Mouse (Mus musculus) heart, adult 2 months (tissue): Measurements from ENCODE around the gene Crybg3. TPM values are rescaled to one million over a fixed set of nuclear protein-coding genes. Genes with fewer than 3 reads are reported as not detected.

ENCODE experiments used
- DNase-seq, 2 experiments: peaks; one replicate each; pipeline ENCODE4 v3.0.0; 2021
- H3K27ac ChIP-seq: fragments of 200-600 bp; 2 replicates; pipeline ENCODE4 v1.8.1; 2022
- H3K27me3 ChIP-seq: fragments of 200-500 bp; 2 replicates; pipeline ENCODE4 v1.6.1; 2012; ENCODE audit warnings: mild to moderate bottlenecking, low read length, inconsistent platforms, mixed read lengths; ENCODE audit not compliant: control insufficient read depth, insufficient read depth
- H3K36me3 ChIP-seq: fragments of 200-500 bp; 2 replicates; pipeline ENCODE4 v1.6.1; 2012; ENCODE audit warnings: low read length, inconsistent platforms; ENCODE audit not compliant: control insufficient read depth, insufficient read depth
- H3K4me1 ChIP-seq: fragments of 200-500 bp; 2 replicates; pipeline ENCODE4 v1.6.1; 2011; ENCODE audit warnings: low read length; ENCODE audit not compliant: control insufficient read depth, insufficient read depth
- H3K4me3 ChIP-seq: fragments of 200-600 bp; 2 replicates; pipeline ENCODE4 v1.8.1; 2022
- H3K79me2 ChIP-seq: fragments of 200-500 bp; replicated peaks from 2 replicates; pipeline ENCODE4 v1.6.1; 2012; ENCODE audit warnings: mild to moderate bottlenecking, inconsistent platforms, low read length, moderate library complexity, mixed read lengths; ENCODE audit not compliant: control insufficient read depth, insufficient read depth
- H3K9ac ChIP-seq: fragments of 200-500 bp; 2 replicates; pipeline ENCODE4 v1.6.1; 2012; ENCODE audit warnings: low read depth, mild to moderate bottlenecking, control low read depth, inconsistent platforms, low read length, mixed read lengths
- CTCF ChIP-seq: fragments of 200-600 bp; IDR thresholded peaks from 2 replicates; pipeline ENCODE4 v1.8.1; 2022; ENCODE audit warnings: antibody characterized with exemption, mild to moderate bottlenecking, moderate library complexity
- EP300 ChIP-seq: fragments of 200-500 bp; IDR thresholded peaks from 2 replicates; pipeline ENCODE4 v1.6.1; 2011; ENCODE audit warnings: low read depth, low read length, control low read depth; ENCODE audit not compliant: insufficient read depth
- POLR2A ChIP-seq: fragments of 200-500 bp; IDR thresholded peaks from 2 replicates; pipeline ENCODE4 v1.6.1; 2011; ENCODE audit warnings: mild to moderate bottlenecking, low read depth, low read length, control low read depth; ENCODE audit not compliant: insufficient read depth
- WGBS: fragments of 180-500 bp; shearing (Covaris S2); methylation state at CpG from one replicate; pipeline ENCODE4 v1.1.7; 2018; 5-methylcytosine and 5-hydroxymethylcytosine counted together
- intact Hi-C: fragments of 180-260 bp; cut with DNase I; formaldehyde crosslinking; loops from one replicate; pipeline ENCODE4 v1.15.1; 2025
- polyA plus RNA-seq: library from polyadenylated mRNA; depleted of rRNA; stranded (reverse); fragments of >200 nt; gene quantifications from 2 replicates; pipeline ENCODE4 v1.2.3, GENCODE M21; 2012
- total RNA-seq, 2 experiments: library from RNA; stranded (reverse); gene quantifications; 2 replicates each; pipeline ENCODE4 v1.2.3; 2021

Crybg3 gene
- total and polyA plus RNA-seq, 3 experiments = 14.9 to 74.7 (median 65.0) TPM

GRCm38 (mm10) chr16:59586911-59587310 lies 13.9 kb downstream of the Crybg3 start:
- no peak overlapping the region for H3K9ac ChIP-seq
- peak overlapping the region; percentile 20; the same call in 1 of the 2 replicates for H3K27ac ChIP-seq

GRCm38 (mm10) chr16:59586276-59586675 lies 14.5 kb downstream of the Crybg3 start:
- no peak overlapping the region; the same call in 1 of the 2 replicates for H3K27ac ChIP-seq
- no peak for TF ChIP-seq CTCF
- no peak for TF ChIP-seq POLR2A
- TF ChIP-seq EP300 = no peak
- peaks cover 1% of the 10 kb centered on the region; the same call in 1 of the 2 replicates for H3K79me2 ChIP-seq
- DNase-seq = no peak
- H3K36me3 ChIP-seq = peaks cover 12% of the 10 kb centered on the region
- H3K4me3 ChIP-seq = no peak overlapping the region
- WGBS = 13% methylated on average over 6 of the region's 6 CpGs
- no peaks in the 10 kb centered on the region for H3K27me3 ChIP-seq
- no peak overlapping the region for H3K9ac ChIP-seq
- peaks cover 19% of the 10 kb centered on the region for H3K4me1 ChIP-seq
- intact Hi-C loops = no loop called here

More at GRCm38 (mm10) chr16:59586911-59587310, 13.9 kb downstream of the Crybg3 start:
- Histone ChIP-seq H3K79me2 (peaks cover 1% of the 10 kb centered on the region; the same call in 1 of the 2 replicates), H3K36me3 (peaks cover 12% of the 10 kb centered on the region), H3K27me3 (no peaks in the 10 kb centered on the region), H3K4me1 (peaks cover 19% of the 10 kb centered on the region), H3K4me3 (no peak overlapping the region)
- intact Hi-C loops = no loop called here
- no peak for TF ChIP-seq CTCF
- TF ChIP-seq EP300 = no peak
- no peak for TF ChIP-seq POLR2A
- WGBS = 74% methylated on average over 8 of the region's 8 CpGs
- no peak for DNase-seq

- no peak for DNase-seq
- peaks cover 10% of the 10 kb centered on the region for H3K36me3 ChIP-seq
- intact Hi-C loops = no loop called here
- 74% methylated on average over 4 of the region's 4 CpGs for WGBS
- TF ChIP-seq EP300 (no peak), CTCF (no peak), POLR2A (no peak)
- H3K4me1 ChIP-seq = peaks cover 19% of the 10 kb centered on the region
- H3K4me3 ChIP-seq = no peak overlapping the region
- no peak overlapping the region for H3K9ac ChIP-seq
- no peaks in the 10 kb centered on the region for H3K27me3 ChIP-seq
- peaks cover 1% of the 10 kb centered on the region; the same call in 1 of the 2 replicates for H3K79me2 ChIP-seq
- peak overlapping the region; percentile 1; the same call in 1 of the 2 replicates for H3K27ac ChIP-seq
Observed at GRCm38 (mm10) chr16:59585706-59586244, 15.0 kb downstream of the Crybg3 start.

- H3K4me3 ChIP-seq = no peak overlapping the region
- 71% methylated on average over 5 of the region's 5 CpGs for WGBS
- peaks cover 8% of the 10 kb centered on the region for H3K36me3 ChIP-seq
- H3K9ac ChIP-seq = no peak overlapping the region
- TF ChIP-seq CTCF = no peak
- no peak for TF ChIP-seq EP300
- no peak for TF ChIP-seq POLR2A
- intact Hi-C loops = no loop called here
- H3K27ac ChIP-seq = no peak overlapping the region
- H3K4me1 ChIP-seq = peaks cover 18% of the 10 kb centered on the region
- H3K79me2 ChIP-seq = peaks cover 1% of the 10 kb centered on the region; the same call in 1 of the 2 replicates
- no peaks in the 10 kb centered on the region for H3K27me3 ChIP-seq
- DNase-seq = no peak
Observed at GRCm38 (mm10) chr16:59583515-59583914, 17.3 kb downstream of the Crybg3 start.

GRCm38 (mm10) chr16:59579237-59579636 lies 21.5 kb downstream of the Crybg3 start:
- WGBS = 76% methylated on average over 8 of the region's 8 CpGs
- TF ChIP-seq EP300 (no peak), POLR2A (no peak), CTCF (no peak)
- peaks cover 2% of the 10 kb centered on the region for H3K4me1 ChIP-seq

GRCm38 (mm10) chr16:59573961-59574360 lies 26.8 kb downstream of the Crybg3 start:
- Histone ChIP-seq H3K79me2 (peaks cover 1% of the 10 kb centered on the region), H3K9ac (no peak overlapping the region), H3K27me3 (no peaks in the 10 kb centered on the region), H3K36me3 (peaks cover 11% of the 10 kb centered on the region), H3K4me3 (no peak overlapping the region), H3K4me1 (peaks cover 12% of the 10 kb centered on the region), H3K27ac (no peak overlapping the region; the same call in 1 of the 2 replicates)
- no peak for DNase-seq
- WGBS = 72% methylated on average over 11 of the region's 11 CpGs
- TF ChIP-seq CTCF (no peak), POLR2A (no peak), EP300 (no peak)
- intact Hi-C loops = no loop called here

More at GRCm38 (mm10) chr16:59579237-59579636, 21.5 kb downstream of the Crybg3 start:
- no peak overlapping the region for H3K9ac ChIP-seq
- no peak overlapping the region for H3K27ac ChIP-seq
- no peak overlapping the region for H3K4me3 ChIP-seq
- intact Hi-C loops = no loop called here
- DNase-seq = no peak
- H3K36me3 ChIP-seq = peaks cover 3% of the 10 kb centered on the region
- no peaks in the 10 kb centered on the region for H3K27me3 ChIP-seq
- H3K79me2 ChIP-seq = peaks cover 1% of the 10 kb centered on the region; the same call in 1 of the 2 replicates
